Mouse (Mus musculus) left cerebral cortex, adult 18-20 months (tissue): ENCODE data around the gene Spin1. TPM values are rescaled to one million over a fixed set of nuclear protein-coding genes. Genes with fewer than 3 reads are reported as not detected.
"Not testable (repeated sequence)": the region's sequence is repeated elsewhere in the genome, so short reads cannot be mapped to it uniquely, and the experiment has no call there.

Experiments
- DNase-seq, 2 experiments: peaks; one replicate each; pipeline ENCODE4 v3.0.0; 2021 to 2022; ENCODE audit warnings: low spot score in 2 of 2, mixed read lengths in 1 of 2
- long read RNA-seq, 2 experiments: library from polyadenylated mRNA; stranded (forward); transcript quantifications; one replicate each; pipeline ENCODE4 v2.0.0; 2021
- total RNA-seq, 2 experiments: library from RNA; stranded (reverse); gene quantifications; 2 replicates each; pipeline ENCODE4 v1.2.3; 2021

Gene Spin1
- 100 to 1,000 TPM; 171 to 183 TPM for total RNA-seq
- long read RNA-seq, experiment 1, full-length matches to known transcripts = 121 of 184 reads
- long read RNA-seq, experiment 1, partial matches to known transcripts = 16 of 184 reads
- long read RNA-seq, experiment 1, other reads (novel, unspliced or antisense) = 47 of 184 reads
- long read RNA-seq, experiment 2, full-length matches to known transcripts = 84 of 124 reads
- long read RNA-seq, experiment 2, partial matches to known transcripts = 19 of 124 reads
- long read RNA-seq, experiment 2, other reads (novel, unspliced or antisense) = 21 of 124 reads

- DNase-seq = peak; percentile 73 to 86
Observed at GRCm38 (mm10) chr13:51100233-51101015, at the start of gene Spin1. TSS of gene Spin1 (plus strand) at chr13:51100880.

GRCm38 (mm10) chr13:51051016-51051415, 49.7 kb upstream of the Spin1 start:
- no peak for DNase-seq

- DNase-seq = no peak
Observed at GRCm38 (mm10) chr13:51052408-51052807, 48.3 kb upstream of the Spin1 start.

GRCm38 (mm10) chr13:51063024-51063423, 37.7 kb upstream of the Spin1 start:
- DNase-seq = no peak

- DNase-seq = no peak
Observed at GRCm38 (mm10) chr13:51063721-51064120, 37.0 kb upstream of the Spin1 start.

GRCm38 (mm10) chr13:51064429-51064828, 36.3 kb upstream of the Spin1 start:
- no peak for DNase-seq

- DNase-seq = no peak
Observed at GRCm38 (mm10) chr13:51071063-51071680, 29.5 kb upstream of the Spin1 start.

GRCm38 (mm10) chr13:51071763-51072276, 28.9 kb upstream of the Spin1 start:
- DNase-seq = no peak

- DNase-seq = no peak
Observed at GRCm38 (mm10) chr13:51072917-51073843, 27.5 kb upstream of the Spin1 start.

GRCm38 (mm10) chr13:51074081-51074680, 26.5 kb upstream of the Spin1 start:
- no peak for DNase-seq

- not testable (repeated sequence) for DNase-seq
Observed at GRCm38 (mm10) chr13:51076191-51076590, 24.5 kb upstream of the Spin1 start.

- not testable (repeated sequence) for DNase-seq
Observed at GRCm38 (mm10) chr13:51078586-51078985, 22.1 kb upstream of the Spin1 start.

GRCm38 (mm10) chr13:51080801-51081200, 19.9 kb upstream of the Spin1 start:
- DNase-seq = no peak

- DNase-seq = no peak
Observed at GRCm38 (mm10) chr13:51084241-51084640, 16.4 kb upstream of the Spin1 start.

GRCm38 (mm10) chr13:51085941-51086340, 14.7 kb upstream of the Spin1 start:
- DNase-seq = no peak

- no peak for DNase-seq
Observed at GRCm38 (mm10) chr13:51087253-51087652, 13.4 kb upstream of the Spin1 start.

GRCm38 (mm10) chr13:51088207-51088606, 12.5 kb upstream of the Spin1 start:
- DNase-seq = no peak

GRCm38 (mm10) chr13:51089058-51089457, 11.6 kb upstream of the Spin1 start:
- no peak for DNase-seq

- DNase-seq = no peak
Observed at GRCm38 (mm10) chr13:51090105-51090661, 10.5 kb upstream of the Spin1 start.

GRCm38 (mm10) chr13:51093430-51093829, 7.2 kb upstream of the Spin1 start:
- no peak for DNase-seq
